Mouse (Mus musculus): ENCODE data around the gene Olfr585.

GRCm38 (mm10) chr7:103140579-103140978, 43.1 kb downstream of the Olfr585 start, which contains the start of gene Olfr588-ps1:
- TF ChIP-seq POLR2A (IDR thresholded peaks at IDR 0.05; ENCODE audit: insufficient read depth, low read depth, low read length) = no peak
- no peak for TF ChIP-seq CTCF (IDR thresholded peaks at IDR 0.05)

Measured in heart, adult 2 months (tissue).